Mouse (Mus musculus) bone marrow, adult 2 months (tissue): Measurements from ENCODE around the gene Ccdc86. TPM values are rescaled to one million over a fixed set of nuclear protein-coding genes. Genes with fewer than 3 reads are reported as not detected.

Source experiments
- H3K27ac ChIP-seq: fragments of 200-500 bp; 2 replicates; pipeline ENCODE4 v1.5.1; 2012; ENCODE audit warnings: low read depth, mild to moderate bottlenecking, control low read depth, inconsistent platforms, low read length; ENCODE audit not compliant: control insufficient read depth, poor library complexity, insufficient read depth
- H3K4me1 ChIP-seq: fragments of 200-500 bp; 2 replicates; pipeline ENCODE4 v1.6.1; 2011; ENCODE audit warnings: low read length; ENCODE audit not compliant: control insufficient read depth, insufficient read depth
- H3K4me3 ChIP-seq: fragments of 200-500 bp; replicated peaks from 2 replicates; pipeline ENCODE3; 2011; ENCODE audit warnings: mild to moderate bottlenecking, low read depth, low read length, control low read depth; ENCODE audit not compliant: control insufficient read depth
- CTCF ChIP-seq: fragments of 200-500 bp; IDR thresholded peaks from 2 replicates; pipeline ENCODE4 v1.5.1; 2011; ENCODE audit warnings: low read length, control low read depth; ENCODE audit not compliant: control insufficient read depth, insufficient read depth
- POLR2A ChIP-seq: fragments of 200-500 bp; IDR thresholded peaks from 2 replicates; pipeline ENCODE4 v1.6.1; 2011; ENCODE audit warnings: low read depth, mild to moderate bottlenecking, control low read depth, low read length, borderline replicate concordance; ENCODE audit not compliant: control insufficient read depth
- WGBS: fragments of 180-500 bp; shearing (Covaris S2); methylation state at CpG from one replicate; pipeline ENCODE4 v1.1.7; 2018; 5-methylcytosine and 5-hydroxymethylcytosine counted together
- polyA plus RNA-seq: library from polyadenylated mRNA; stranded (reverse); fragments of >200 nt; gene quantifications from 2 replicates; pipeline ENCODE4 v1.2.4, GENCODE M21; 2011; ENCODE audit warnings: low replicate concordance; ENCODE audit not compliant: missing spikeins, insufficient read depth, insufficient read length

The Ccdc86 gene
- polyA plus RNA-seq, 1 experiment: 5.8 TPM

GRCm38 (mm10) chr19:10914291-10914690, 34.8 kb downstream of the Ccdc86 start:
- Histone ChIP-seq H3K4me3 (no peak overlapping the region), H3K27ac (no peak overlapping the region), H3K4me1 (no peaks in the 10 kb centered on the region; the same call in 1 of the 2 replicates)
- WGBS: 5% methylated on average over 7 of the region's 7 CpGs
- TF ChIP-seq CTCF (no peak), POLR2A (no peak)

- Histone ChIP-seq H3K27ac (no peak overlapping the region), H3K4me3 (no peak overlapping the region), H3K4me1 (no peaks in the 10 kb centered on the region)
- WGBS: 80% methylated on average over 6 of the region's 6 CpGs
- no peak for TF ChIP-seq POLR2A
- no peak for TF ChIP-seq CTCF
These were observed 39.9 kb downstream of the Ccdc86 start for GRCm38 (mm10) chr19:10909087-10909721.

- Histone ChIP-seq H3K4me3 (no peak overlapping the region), H3K27ac (no peak overlapping the region), H3K4me1 (no peaks in the 10 kb centered on the region)
- WGBS: 55% methylated on average over 3 of the region's 3 CpGs
- TF ChIP-seq POLR2A (no peak), CTCF (peak; percentile 76)
These were observed 41.2 kb downstream of the Ccdc86 start for GRCm38 (mm10) chr19:10907891-10908290.

GRCm38 (mm10) chr19:10905728-10906000, 43.4 kb downstream of the Ccdc86 start:
- Histone ChIP-seq H3K4me3 (no peak overlapping the region), H3K4me1 (no peaks in the 10 kb centered on the region), H3K27ac (no peak overlapping the region; the same call in 1 of the 2 replicates)
- 85% methylated on average over 5 of the region's 5 CpGs for WGBS
- TF ChIP-seq POLR2A (no peak), CTCF (no peak)

GRCm38 (mm10) chr19:10904927-10905727, 43.9 kb downstream of the Ccdc86 start:
- TF ChIP-seq CTCF (no peak), POLR2A (no peak)
- WGBS: 71% methylated on average over 7 of the region's 7 CpGs
- Histone ChIP-seq H3K4me3 (no peak overlapping the region), H3K27ac (no peak overlapping the region; the same call in 1 of the 2 replicates), H3K4me1 (no peaks in the 10 kb centered on the region)

- H3K4me1 ChIP-seq: no peaks in the 10 kb centered on the region
- 89% methylated on average over 5 of the region's 5 CpGs for WGBS
- TF ChIP-seq CTCF (no peak), POLR2A (no peak)
- no peak overlapping the region for H3K27ac ChIP-seq
- no peak overlapping the region for H3K4me3 ChIP-seq
These were observed 44.6 kb downstream of the Ccdc86 start for GRCm38 (mm10) chr19:10904512-10904911.

- no peak for TF ChIP-seq POLR2A
- no peak for TF ChIP-seq CTCF
- Histone ChIP-seq H3K4me1 (no peaks in the 10 kb centered on the region), H3K4me3 (no peak overlapping the region), H3K27ac (no peak overlapping the region)
- 87% methylated on average over 5 of the region's 5 CpGs for WGBS
These were observed 48.0 kb downstream of the Ccdc86 start for GRCm38 (mm10) chr19:10901046-10901445.

- TF ChIP-seq CTCF: no peak
- TF ChIP-seq POLR2A: no peak
- 91% methylated on average over 6 of the region's 6 CpGs for WGBS
- no peak overlapping the region for H3K4me3 ChIP-seq
- no peak overlapping the region for H3K27ac ChIP-seq
- H3K4me1 ChIP-seq: no peaks in the 10 kb centered on the region
These were observed 48.8 kb downstream of the Ccdc86 start for GRCm38 (mm10) chr19:10900315-10900714.
